Mouse (Mus musculus) hindbrain, embryonic 10.5 days (tissue): Measurements from ENCODE around the gene Herc2. TPM values are rescaled to one million over a fixed set of nuclear protein-coding genes. Genes with fewer than 3 reads are reported as not detected.

Source experiments
- DNase-seq: peaks from one replicate; pipeline ENCODE4 v3.0.0-alpha.2; 2017; ENCODE audit warnings: low spot score
- H3K27ac ChIP-seq: fragments of 300-500 bp; sonication (generic); 2 replicates; pipeline ENCODE4 v1.5.1; 2016; ENCODE audit warnings: mild to moderate bottlenecking, moderate library complexity
- H3K27me3 ChIP-seq: fragments of 300-500 bp; sonication (generic); 2 replicates; pipeline ENCODE4 v1.6.1; 2016; ENCODE audit warnings: mild to moderate bottlenecking; ENCODE audit not compliant: poor library complexity, insufficient read depth, severe bottlenecking
- H3K36me3 ChIP-seq: fragments of 300-500 bp; sonication (generic); 2 replicates; pipeline ENCODE4 v1.6.1; 2016; ENCODE audit warnings: mild to moderate bottlenecking, moderate library complexity
- H3K4me1 ChIP-seq: fragments of 300-500 bp; sonication (generic); replicated peaks from 2 replicates; pipeline ENCODE4 v1.6.1; 2016; ENCODE audit warnings: mild to moderate bottlenecking
- H3K4me3 ChIP-seq: fragments of 300-500 bp; sonication (generic); 2 replicates; pipeline ENCODE4 v1.5.1; 2016; ENCODE audit warnings: mild to moderate bottlenecking, moderate library complexity
- H3K9me3 ChIP-seq: fragments of 300-500 bp; sonication (generic); 2 replicates; pipeline ENCODE4 v1.6.1; 2016; ENCODE audit warnings: mild to moderate bottlenecking, moderate library complexity
- WGBS: fragments of 180-500 bp; shearing (Covaris S2); methylation state at CpG from one replicate; pipeline ENCODE4 v1.1.7; 2016; 5-methylcytosine and 5-hydroxymethylcytosine counted together
- polyA plus RNA-seq: library from polyadenylated mRNA; unstranded; fragments of >200 nt; fragmentation: Nextera tagmentation; extraction: Ambion mirVana; gene quantifications from 2 replicates; pipeline ENCODE4 v1.2.1, GENCODE M21; 2016

Gene Herc2
- polyA plus RNA-seq, 1 experiment from 2014 or later = 23.8 TPM

GRCm38 (mm10) chr7:56102293-56102847 lies 52.4 kb downstream of the Herc2 start:
- Histone ChIP-seq H3K27ac (no peak overlapping the region), H3K9me3 (no peaks in the 10 kb centered on the region), H3K36me3 (peaks cover 84% of the 10 kb centered on the region), H3K4me3 (no peak overlapping the region), H3K27me3 (no peaks in the 10 kb centered on the region), H3K4me1 (no peaks in the 10 kb centered on the region)
- WGBS = 91% methylated on average over 5 of the region's 5 CpGs
- DNase-seq = no peak

GRCm38 (mm10) chr7:56112999-56113398 lies 63.0 kb downstream of the Herc2 start:
- no peaks in the 10 kb centered on the region for H3K4me1 ChIP-seq
- DNase-seq = no peak
- H3K9me3 ChIP-seq = no peaks in the 10 kb centered on the region
- peaks cover 67% of the 10 kb centered on the region for H3K36me3 ChIP-seq
- 92% methylated on average over 6 of the region's 6 CpGs for WGBS
- no peak overlapping the region for H3K4me3 ChIP-seq
- H3K27me3 ChIP-seq = no peaks in the 10 kb centered on the region
- H3K27ac ChIP-seq = no peak overlapping the region

GRCm38 (mm10) chr7:56114148-56114547 lies 64.2 kb downstream of the Herc2 start:
- Histone ChIP-seq H3K36me3 (peaks cover 55% of the 10 kb centered on the region), H3K4me3 (no peak overlapping the region), H3K27me3 (no peaks in the 10 kb centered on the region), H3K27ac (no peak overlapping the region), H3K9me3 (no peaks in the 10 kb centered on the region), H3K4me1 (no peaks in the 10 kb centered on the region)
- 80% methylated on average over 1 of the region's 1 CpGs for WGBS
- no peak for DNase-seq

GRCm38 (mm10) chr7:56120968-56121367 lies 71.0 kb downstream of the Herc2 start:
- 87% methylated on average over 7 of the region's 7 CpGs for WGBS
- Histone ChIP-seq H3K27ac (no peak overlapping the region), H3K4me3 (no peak overlapping the region), H3K27me3 (no peaks in the 10 kb centered on the region), H3K36me3 (peaks cover 52% of the 10 kb centered on the region), H3K9me3 (no peaks in the 10 kb centered on the region), H3K4me1 (no peaks in the 10 kb centered on the region)
- DNase-seq = no peak

- no peak for DNase-seq
- Histone ChIP-seq H3K27ac (no peak overlapping the region), H3K4me1 (no peaks in the 10 kb centered on the region), H3K9me3 (no peaks in the 10 kb centered on the region), H3K36me3 (peaks cover 52% of the 10 kb centered on the region), H3K4me3 (no peak overlapping the region), H3K27me3 (no peaks in the 10 kb centered on the region)
- WGBS = 98% methylated on average over 5 of the region's 5 CpGs
Measured at GRCm38 (mm10) chr7:56121425-56121824, 71.4 kb downstream of the Herc2 start.

GRCm38 (mm10) chr7:56128080-56128479 lies 78.1 kb downstream of the Herc2 start:
- no peaks in the 10 kb centered on the region for H3K9me3 ChIP-seq
- no peak for DNase-seq
- no peak overlapping the region for H3K4me3 ChIP-seq
- H3K27me3 ChIP-seq = no peaks in the 10 kb centered on the region
- WGBS = 91% methylated on average over 3 of the region's 3 CpGs
- H3K27ac ChIP-seq = no peak overlapping the region
- H3K4me1 ChIP-seq = no peaks in the 10 kb centered on the region
- H3K36me3 ChIP-seq = peaks cover 60% of the 10 kb centered on the region

- Histone ChIP-seq H3K27me3 (no peaks in the 10 kb centered on the region), H3K4me1 (no peaks in the 10 kb centered on the region), H3K4me3 (no peak overlapping the region), H3K9me3 (no peaks in the 10 kb centered on the region), H3K27ac (no peak overlapping the region), H3K36me3 (peaks cover 63% of the 10 kb centered on the region)
- WGBS = over 99% methylated on average over 3 of the region's 3 CpGs
- no peak for DNase-seq
Measured at GRCm38 (mm10) chr7:56129577-56129976, 79.6 kb downstream of the Herc2 start.

- Histone ChIP-seq H3K27me3 (no peaks in the 10 kb centered on the region), H3K9me3 (no peaks in the 10 kb centered on the region), H3K36me3 (peaks cover 67% of the 10 kb centered on the region), H3K4me3 (no peak overlapping the region), H3K4me1 (no peaks in the 10 kb centered on the region), H3K27ac (no peak overlapping the region)
- 85% methylated on average over 6 of the region's 6 CpGs for WGBS
- DNase-seq = no peak
Measured at GRCm38 (mm10) chr7:56131548-56131947, 81.6 kb downstream of the Herc2 start.

GRCm38 (mm10) chr7:56138706-56139105 lies 88.7 kb downstream of the Herc2 start:
- H3K4me3 ChIP-seq = no peak overlapping the region
- H3K27ac ChIP-seq = no peak overlapping the region
- DNase-seq = no peak
- no peaks in the 10 kb centered on the region for H3K27me3 ChIP-seq
- peaks cover 73% of the 10 kb centered on the region for H3K36me3 ChIP-seq
- no peaks in the 10 kb centered on the region for H3K9me3 ChIP-seq
- no peaks in the 10 kb centered on the region for H3K4me1 ChIP-seq
- 92% methylated on average over 7 of the region's 7 CpGs for WGBS

- Histone ChIP-seq H3K36me3 (peaks cover 74% of the 10 kb centered on the region), H3K9me3 (no peaks in the 10 kb centered on the region), H3K27me3 (no peaks in the 10 kb centered on the region), H3K27ac (no peak overlapping the region), H3K4me1 (no peaks in the 10 kb centered on the region), H3K4me3 (no peak overlapping the region)
- DNase-seq = no peak
- 91% methylated on average over 3 of the region's 3 CpGs for WGBS
Measured at GRCm38 (mm10) chr7:56146424-56146823, 96.4 kb downstream of the Herc2 start.

- no peak for DNase-seq
- Histone ChIP-seq H3K9me3 (no peaks in the 10 kb centered on the region), H3K4me3 (no peak overlapping the region), H3K4me1 (no peaks in the 10 kb centered on the region), H3K36me3 (peaks cover 85% of the 10 kb centered on the region), H3K27ac (no peak overlapping the region), H3K27me3 (no peaks in the 10 kb centered on the region)
- WGBS = 97% methylated on average over 7 of the region's 7 CpGs
Measured at GRCm38 (mm10) chr7:56148925-56149324, 98.9 kb downstream of the Herc2 start.

- Histone ChIP-seq H3K4me1 (no peaks in the 10 kb centered on the region), H3K36me3 (peaks cover 89% of the 10 kb centered on the region), H3K4me3 (no peak overlapping the region), H3K27ac (no peak overlapping the region), H3K9me3 (no peaks in the 10 kb centered on the region), H3K27me3 (no peaks in the 10 kb centered on the region)
- no peak for DNase-seq
- 93% methylated on average over 16 of the region's 16 CpGs for WGBS
Measured at GRCm38 (mm10) chr7:56151885-56152676, 102.1 kb downstream of the Herc2 start.

- Histone ChIP-seq H3K27me3 (no peaks in the 10 kb centered on the region), H3K27ac (no peak overlapping the region), H3K36me3 (peaks cover 89% of the 10 kb centered on the region), H3K4me1 (no peaks in the 10 kb centered on the region), H3K9me3 (no peaks in the 10 kb centered on the region), H3K4me3 (no peak overlapping the region)
- DNase-seq = no peak
- 95% methylated on average over 9 of the region's 9 CpGs for WGBS
Measured at GRCm38 (mm10) chr7:56153161-56153560, 103.2 kb downstream of the Herc2 start.
